Mouse (Mus musculus) hindbrain, embryonic 14.5 days (tissue): Measurements from ENCODE around the gene Mrtfa. TPM values are rescaled to one million over a fixed set of nuclear protein-coding genes. Genes with fewer than 3 reads are reported as not detected.

Source experiments
- ATAC-seq: fragments of 200-750 bp; cut with Nextera tagmentation; 2 replicates; pipeline ENCODE4 v1.8.0; 2017; ENCODE audit warnings: moderate number of reproducible peaks, mild to moderate bottlenecking, moderate TSS enrichment, moderate library complexity; ENCODE audit not compliant: low FRiP score
- DNase-seq: peaks from one replicate; pipeline ENCODE4 v3.0.0-alpha.2; 2015; ENCODE audit warnings: low spot score
- H3K27ac ChIP-seq: fragments of 300-500 bp; sonication (generic); 2 replicates; pipeline ENCODE4 v1.5.1; 2014; ENCODE audit warnings: mild to moderate bottlenecking, moderate library complexity
- H3K27me3 ChIP-seq: fragments of 300-500 bp; sonication (generic); 2 replicates; pipeline ENCODE4 v1.6.1; 2014; ENCODE audit warnings: mild to moderate bottlenecking, low read length, mixed read lengths; ENCODE audit not compliant: control insufficient read depth, insufficient read depth
- H3K36me3 ChIP-seq: fragments of 300-500 bp; sonication (generic); replicated peaks from 2 replicates; pipeline ENCODE4 v1.6.1; 2014; ENCODE audit not compliant: control insufficient read depth, insufficient read depth
- H3K4me1 ChIP-seq: fragments of 300-500 bp; sonication (generic); replicated peaks from 2 replicates; pipeline ENCODE4 v1.6.1; 2014; ENCODE audit warnings: antibody characterized with exemption, low read length, mixed read lengths; ENCODE audit not compliant: control insufficient read depth, insufficient read depth
- H3K4me2 ChIP-seq: fragments of 300-500 bp; sonication (generic); replicated peaks from 2 replicates; pipeline ENCODE4 v1.6.1; 2014; ENCODE audit warnings: mild to moderate bottlenecking, moderate library complexity
- H3K4me3 ChIP-seq: fragments of 300-500 bp; sonication (generic); replicated peaks from 2 replicates; pipeline ENCODE4 v1.5.1; 2014; ENCODE audit warnings: mild to moderate bottlenecking, low read length
- H3K9ac ChIP-seq: fragments of 300-500 bp; sonication (generic); 2 replicates; pipeline ENCODE4 v1.6.1; 2014
- H3K9me3 ChIP-seq: fragments of 300-500 bp; sonication (generic); 2 replicates; pipeline ENCODE4 v1.6.1; 2016; ENCODE audit warnings: low read length; ENCODE audit not compliant: control insufficient read depth
- WGBS: fragments of 180-500 bp; shearing (Covaris S2); extraction: QIAGEN DNeasy Blood & Tissue Kit; methylation state at CpG from one replicate; pipeline ENCODE4 v1.1.7; 2014; 5-methylcytosine and 5-hydroxymethylcytosine counted together
- polyA plus RNA-seq: library from polyadenylated mRNA; unstranded; fragments of >200 nt; fragmentation: Nextera tagmentation; extraction: Ambion mirVana; gene quantifications from 2 replicates; pipeline ENCODE4 v1.2.1, GENCODE M21; 2014

Mrtfa gene
- polyA plus RNA-seq, 1 experiment from 2014 or later: 31.5 TPM

DNA sequence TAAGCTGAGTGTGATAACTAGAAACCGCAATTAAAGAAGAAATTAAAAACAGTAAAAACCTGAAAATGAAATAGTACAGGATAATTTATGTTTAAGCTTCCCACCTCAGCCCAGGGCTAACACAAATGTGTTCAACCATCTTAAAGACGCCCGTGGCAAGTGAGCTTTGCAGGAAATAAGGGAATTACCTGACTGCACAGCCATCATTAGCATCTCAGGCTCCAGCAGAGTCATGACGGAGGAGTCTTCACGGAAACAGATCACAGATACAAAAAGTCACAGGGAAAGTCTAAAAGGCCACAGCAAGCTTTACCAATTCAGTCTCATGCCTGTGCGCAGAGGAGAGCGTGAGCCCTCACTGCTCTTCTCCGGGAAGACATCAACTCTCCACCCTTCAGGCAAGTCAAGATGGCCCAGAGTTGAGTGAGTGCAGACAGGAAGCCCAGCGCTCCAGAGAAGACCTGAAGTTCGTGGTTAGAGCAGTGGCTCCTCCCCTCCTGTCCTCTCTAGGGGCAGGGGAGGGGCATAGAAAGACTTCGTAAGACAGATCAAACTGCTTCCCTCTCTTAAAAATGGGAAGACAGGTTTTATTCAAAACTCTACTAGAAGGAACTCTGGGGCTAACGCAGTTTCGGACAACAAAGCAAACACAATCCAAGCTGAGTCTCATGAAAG, 85.8 kb downstream of the Mrtfa start:
- WGBS: 51% methylated on average over 13 of the region's 13 CpGs
- ATAC-seq (no peak), DNase-seq (no peak)
- no peaks in the 10 kb centered on the region for H3K36me3 ChIP-seq
- H3K9me3 ChIP-seq: no peaks in the 10 kb centered on the region
- peak overlapping the region; percentile 15 for H3K4me2 ChIP-seq
- H3K4me1 ChIP-seq: peaks cover 27% of the 10 kb centered on the region
- H3K9ac ChIP-seq: 0 out of 2 replicates have a peak overlapping the region, but pooled peaks have one; percentile 12
- H3K27me3 ChIP-seq: no peaks in the 10 kb centered on the region
- no peak overlapping the region; the same call in 1 of the 2 replicates for H3K27ac ChIP-seq
- no peak overlapping the region for H3K4me3 ChIP-seq

GRCm38 (mm10) chr15:81103500-81103899, 87.1 kb downstream of the Mrtfa start:
- Histone ChIP-seq H3K4me1 (peaks cover 27% of the 10 kb centered on the region), H3K27me3 (no peaks in the 10 kb centered on the region), H3K36me3 (no peaks in the 10 kb centered on the region), H3K4me2 (no peak overlapping the region), H3K9me3 (no peaks in the 10 kb centered on the region), H3K9ac (no peak overlapping the region), H3K27ac (no peak overlapping the region), H3K4me3 (no peak overlapping the region)
- 88% methylated on average over 3 of the region's 3 CpGs for WGBS
- ATAC-seq (no peak), DNase-seq (no peak)

DNA sequence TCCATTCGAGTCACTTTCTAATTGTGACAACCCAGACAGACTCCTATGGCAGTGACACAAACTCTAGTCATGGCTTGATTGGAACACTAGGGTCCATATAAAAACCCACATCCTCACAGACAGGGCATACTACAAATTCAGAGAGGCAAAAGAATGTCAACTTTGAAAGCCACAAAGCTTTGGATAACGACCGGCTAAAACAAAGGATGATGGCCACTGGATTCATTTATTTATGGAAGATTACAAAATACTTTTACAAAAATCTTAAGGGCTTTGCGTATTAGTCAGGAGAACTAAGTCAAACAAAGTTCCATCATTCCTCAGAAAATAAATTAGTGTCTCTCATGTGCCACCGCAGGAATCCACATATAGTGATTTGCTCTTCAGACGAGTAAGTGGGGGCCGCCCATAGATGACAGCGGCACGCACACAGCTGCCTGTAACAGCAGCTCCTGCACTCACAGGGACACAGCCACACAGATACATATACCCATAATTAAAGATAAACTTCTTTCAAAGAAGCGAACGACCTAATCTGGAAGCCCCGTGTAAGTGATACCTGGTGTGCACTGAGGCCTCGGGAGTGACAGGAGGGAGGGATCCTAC, 88.2 kb downstream of the Mrtfa start:
- DNase-seq (no peak), ATAC-seq (no peak)
- Histone ChIP-seq H3K4me3 (no peak overlapping the region), H3K27me3 (no peaks in the 10 kb centered on the region), H3K9me3 (no peaks in the 10 kb centered on the region), H3K4me2 (no peak overlapping the region), H3K27ac (no peak overlapping the region), H3K36me3 (no peaks in the 10 kb centered on the region), H3K4me1 (peaks cover 29% of the 10 kb centered on the region), H3K9ac (no peak overlapping the region)
- 82% methylated on average over 13 of the region's 13 CpGs for WGBS

DNA sequence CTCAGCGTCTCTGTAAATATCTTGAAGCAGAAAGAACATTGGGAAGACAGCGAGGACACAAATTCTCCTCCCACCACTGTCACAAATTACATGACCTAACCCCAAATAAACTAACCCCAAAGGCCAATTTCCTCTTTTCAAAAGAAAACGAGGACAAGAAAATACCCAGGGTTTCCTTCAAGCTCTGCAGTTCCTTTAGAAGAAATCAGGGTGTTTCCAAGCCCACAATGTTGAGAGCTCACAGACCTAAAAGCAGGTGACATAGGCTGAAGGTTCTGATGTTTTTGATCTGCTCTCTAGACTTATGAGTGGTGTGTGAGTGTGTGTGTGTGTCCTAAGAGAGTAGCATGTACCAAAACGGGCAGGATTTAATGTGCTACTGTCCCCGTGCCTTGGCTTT, 89.2 kb downstream of the Mrtfa start:
- Histone ChIP-seq H3K9ac (no peak overlapping the region), H3K4me2 (no peak overlapping the region), H3K36me3 (no peaks in the 10 kb centered on the region), H3K4me1 (peaks cover 28% of the 10 kb centered on the region), H3K4me3 (no peak overlapping the region), H3K27ac (no peak overlapping the region), H3K27me3 (no peaks in the 10 kb centered on the region), H3K9me3 (no peaks in the 10 kb centered on the region)
- no peak for ATAC-seq
- 79% methylated on average over 5 of the region's 5 CpGs for WGBS
- no peak for DNase-seq

GRCm38 (mm10) chr15:81099269-81099668, 91.3 kb downstream of the Mrtfa start:
- Histone ChIP-seq H3K36me3 (no peaks in the 10 kb centered on the region), H3K4me3 (no peak overlapping the region), H3K4me1 (peaks cover 7% of the 10 kb centered on the region), H3K9me3 (no peaks in the 10 kb centered on the region), H3K4me2 (no peak overlapping the region), H3K9ac (no peak overlapping the region), H3K27ac (no peak overlapping the region), H3K27me3 (no peaks in the 10 kb centered on the region)
- DNase-seq (no peak), ATAC-seq (no peak)
- 91% methylated on average over 11 of the region's 11 CpGs for whole genome bisulfite sequencing

- no peak overlapping the region for H3K4me2 ChIP-seq
- no peak overlapping the region for H3K9ac ChIP-seq
- no peaks in the 10 kb centered on the region for H3K9me3 ChIP-seq
- H3K27ac ChIP-seq: no peak overlapping the region
- H3K27me3 ChIP-seq: no peaks in the 10 kb centered on the region
- no peak for DNase-seq
- ATAC-seq: no peak
- peaks cover 4% of the 10 kb centered on the region; the same call in 1 of the 2 replicates for H3K4me1 ChIP-seq
- 93% methylated on average over 3 of the region's 3 CpGs for WGBS
- H3K4me3 ChIP-seq: no peak overlapping the region
- no peaks in the 10 kb centered on the region for H3K36me3 ChIP-seq
Observed at GRCm38 (mm10) chr15:81098689-81099088, 91.9 kb downstream of the Mrtfa start.

GRCm38 (mm10) chr15:81097896-81098295, 92.7 kb downstream of the Mrtfa start:
- Histone ChIP-seq H3K36me3 (no peaks in the 10 kb centered on the region), H3K27me3 (no peaks in the 10 kb centered on the region), H3K4me3 (no peak overlapping the region), H3K4me1 (peaks cover 3% of the 10 kb centered on the region; the same call in 1 of the 2 replicates), H3K9me3 (no peaks in the 10 kb centered on the region), H3K27ac (no peak overlapping the region), H3K4me2 (no peak overlapping the region), H3K9ac (no peak overlapping the region)
- ATAC-seq (no peak), DNase-seq (no peak)
- WGBS: 85% methylated on average over 6 of the region's 6 CpGs

DNA sequence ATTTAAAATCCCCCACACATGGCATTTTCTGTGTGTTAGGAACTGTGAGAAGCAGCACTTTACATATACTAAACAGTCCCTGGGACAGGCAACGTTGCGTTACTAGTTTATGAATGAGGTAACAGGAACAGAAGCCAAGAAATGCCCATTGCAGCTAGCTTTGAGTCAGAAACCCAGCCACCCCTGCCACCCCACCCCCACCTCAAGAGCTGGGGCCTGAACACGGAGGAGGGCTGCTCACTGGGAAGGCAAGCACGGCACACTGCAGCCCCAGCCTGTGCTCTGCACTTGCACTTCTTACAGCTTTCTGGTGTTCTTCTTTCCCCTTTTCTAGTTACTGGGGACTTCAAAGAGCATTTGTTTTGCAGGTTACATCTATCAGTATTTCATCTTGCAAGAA, 93.1 kb downstream of the Mrtfa start:
- 43% methylated on average over 4 of the region's 4 CpGs for WGBS
- Histone ChIP-seq H3K36me3 (no peaks in the 10 kb centered on the region), H3K9ac (no peak overlapping the region), H3K27ac (no peak overlapping the region), H3K9me3 (no peaks in the 10 kb centered on the region), H3K27me3 (no peaks in the 10 kb centered on the region), H3K4me2 (no peak overlapping the region), H3K4me1 (peaks cover 3% of the 10 kb centered on the region; the same call in 1 of the 2 replicates), H3K4me3 (no peak overlapping the region)
- DNase-seq (no peak), ATAC-seq (no peak)

GRCm38 (mm10) chr15:81096329-81097055, 94.1 kb downstream of the Mrtfa start:
- peaks cover 3% of the 10 kb centered on the region; the same call in 1 of the 2 replicates for H3K4me1 ChIP-seq
- ATAC-seq (no peak), DNase-seq (no peak)
- H3K36me3 ChIP-seq: no peaks in the 10 kb centered on the region
- H3K4me3 ChIP-seq: no peak overlapping the region
- H3K27ac ChIP-seq: no peak overlapping the region
- H3K9me3 ChIP-seq: no peaks in the 10 kb centered on the region
- no peak overlapping the region for H3K4me2 ChIP-seq
- no peak overlapping the region for H3K9ac ChIP-seq
- 82% methylated on average over 7 of the region's 7 CpGs for WGBS
- no peaks in the 10 kb centered on the region for H3K27me3 ChIP-seq
